Mouse (Mus musculus) urinary bladder, adult 18-20 months (tissue): Measurements from ENCODE around the gene Lrrc32.

ENCODE experiments used
- DNase-seq, 2 experiments: peaks; one replicate each; pipeline ENCODE4 v3.0.0; 2022; ENCODE audit warnings: low spot score in 2 of 2, mixed read lengths in 2 of 2

The Lrrc32 gene

GRCm38 (mm10) chr7:98510961-98511958 lies 22.2 kb downstream of the Lrrc32 start:
- DNase-seq, result no peak

GRCm38 (mm10) chr7:98513251-98513650 lies 24.2 kb downstream of the Lrrc32 start:
- DNase-seq, result no peak

- DNase-seq, result no peak
Observed at GRCm38 (mm10) chr7:98522576-98522975, 33.5 kb downstream of the Lrrc32 start.

GRCm38 (mm10) chr7:98523070-98523812 lies 34.2 kb downstream of the Lrrc32 start:
- DNase-seq, result no peak

- no peak for DNase-seq
Observed at GRCm38 (mm10) chr7:98523813-98524361, 34.8 kb downstream of the Lrrc32 start.

GRCm38 (mm10) chr7:98524401-98524800 lies 35.3 kb downstream of the Lrrc32 start:
- DNase-seq, result no peak

GRCm38 (mm10) chr7:98524869-98525699 lies 36.0 kb downstream of the Lrrc32 start:
- no peak for DNase-seq

- no peak for DNase-seq
Observed at GRCm38 (mm10) chr7:98527085-98527484, 38.0 kb downstream of the Lrrc32 start.

- DNase-seq, result no peak
Observed at GRCm38 (mm10) chr7:98531612-98532011, 42.5 kb downstream of the Lrrc32 start.

- DNase-seq, result no peak
Observed at GRCm38 (mm10) chr7:98532981-98533380, 43.9 kb downstream of the Lrrc32 start.

- no peak for DNase-seq
Observed at GRCm38 (mm10) chr7:98534432-98534855, 45.4 kb downstream of the Lrrc32 start.

- no peak for DNase-seq
Observed at GRCm38 (mm10) chr7:98535191-98535590, 46.1 kb downstream of the Lrrc32 start.

GRCm38 (mm10) chr7:98535882-98536281 lies 46.8 kb downstream of the Lrrc32 start:
- no peak for DNase-seq

- DNase-seq, result no peak
Observed at GRCm38 (mm10) chr7:98537210-98537966, 48.3 kb downstream of the Lrrc32 start.

- no peak for DNase-seq
Observed at GRCm38 (mm10) chr7:98537967-98538573, 49.0 kb downstream of the Lrrc32 start.

- DNase-seq, result no peak
Observed at GRCm38 (mm10) chr7:98540879-98541278, 51.8 kb downstream of the Lrrc32 start.

GRCm38 (mm10) chr7:98541564-98541963 lies 52.5 kb downstream of the Lrrc32 start:
- no peak for DNase-seq

GRCm38 (mm10) chr7:98542267-98542666 lies 53.2 kb downstream of the Lrrc32 start:
- DNase-seq, result no peak

- no peak for DNase-seq
Observed at GRCm38 (mm10) chr7:98542731-98543142, 53.7 kb downstream of the Lrrc32 start.

- no peak for DNase-seq
Observed at GRCm38 (mm10) chr7:98543853-98544370, 54.8 kb downstream of the Lrrc32 start.
